Mouse (Mus musculus): ENCODE measurements at regions not wholly inside any gene's neighbourhood (a gene's known extent, or its start where the extent isn't known, plus 50 kb on each side); places are given as distances from the start of the nearest gene placed in this dataset.

DNA sequence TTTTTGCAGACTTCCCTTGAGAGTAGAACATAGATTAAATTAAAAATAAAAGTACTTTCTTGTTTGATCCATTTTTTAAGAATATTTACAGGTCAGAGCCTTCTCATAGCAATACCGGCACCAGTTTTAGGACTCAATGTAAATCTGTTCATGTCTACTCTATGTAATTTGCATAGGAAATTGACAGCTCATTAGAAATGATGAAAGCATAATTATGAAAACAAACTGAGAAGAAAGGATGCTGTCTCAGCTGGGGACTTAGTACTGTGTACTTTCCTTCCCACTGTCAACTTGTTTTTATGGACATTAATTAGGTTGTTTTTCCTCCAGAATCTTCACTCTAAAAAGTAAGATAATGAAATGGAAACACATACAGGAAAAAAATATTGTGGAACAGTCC lies 3344.8 kb upstream of the Gm6569 start:
- no peaks in the 10 kb centered on the region for H3K9me3 ChIP-seq
- H3K27me3 ChIP-seq: no peaks in the 10 kb centered on the region
- ATAC-seq: no peak
- 81% methylated on average over 1 of the region's 1 CpGs for WGBS
- no peak overlapping the region for H3K27ac ChIP-seq
- H3K4me1 ChIP-seq (replicated peaks): no peaks in the 10 kb centered on the region
- H3K36me3 ChIP-seq: no peaks in the 10 kb centered on the region
- no peak overlapping the region for H3K4me3 ChIP-seq (replicated peaks)
- H3K9ac ChIP-seq (replicated peaks): no peak overlapping the region
- H3K4me2 ChIP-seq (replicated peaks): no peak overlapping the region

GRCm38 (mm10) chr15:70507046-70507818 lies 3327.1 kb upstream of the Gm6569 start:
- 57% methylated on average over 2 of the region's 2 CpGs for WGBS
- Histone ChIP-seq H3K4me1 (replicated peaks) (no peaks in the 10 kb centered on the region), H3K4me3 (replicated peaks) (no peak overlapping the region), H3K9me3 (no peaks in the 10 kb centered on the region), H3K9ac (replicated peaks) (no peak overlapping the region), H3K4me2 (replicated peaks) (no peak overlapping the region), H3K27me3 (no peaks in the 10 kb centered on the region), H3K36me3 (no peaks in the 10 kb centered on the region), H3K27ac (no peak overlapping the region)
- no peak for ATAC-seq

DNA sequence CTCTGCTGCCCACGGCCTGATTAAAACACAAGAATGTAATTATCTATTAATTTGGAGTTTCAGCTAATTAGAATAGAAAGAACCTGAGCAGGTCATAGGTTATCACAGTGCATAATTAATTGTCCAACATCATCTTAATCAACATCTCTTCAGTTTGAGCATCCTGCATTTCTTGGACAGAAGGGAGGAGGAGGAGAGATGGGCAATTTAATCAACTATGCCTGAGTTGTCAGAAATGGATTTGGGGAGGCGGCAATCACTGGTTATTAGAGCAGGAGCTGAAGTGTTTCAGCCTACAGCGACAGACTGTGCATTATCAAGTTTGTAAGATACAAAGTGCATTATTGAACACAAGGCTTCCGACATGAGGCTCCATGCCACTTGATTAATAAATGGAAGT lies 3313.8 kb upstream of the Gm6569 start:
- H3K9ac ChIP-seq (replicated peaks): no peak overlapping the region
- no peak for ATAC-seq
- WGBS: 69% methylated on average over 4 of the region's 4 CpGs
- no peaks in the 10 kb centered on the region for H3K4me1 ChIP-seq (replicated peaks)
- H3K27ac ChIP-seq: no peak overlapping the region
- no peaks in the 10 kb centered on the region for H3K9me3 ChIP-seq
- H3K4me2 ChIP-seq (replicated peaks): no peak overlapping the region
- no peaks in the 10 kb centered on the region for H3K27me3 ChIP-seq
- H3K36me3 ChIP-seq: no peaks in the 10 kb centered on the region
- no peak overlapping the region for H3K4me3 ChIP-seq (replicated peaks)

DNA sequence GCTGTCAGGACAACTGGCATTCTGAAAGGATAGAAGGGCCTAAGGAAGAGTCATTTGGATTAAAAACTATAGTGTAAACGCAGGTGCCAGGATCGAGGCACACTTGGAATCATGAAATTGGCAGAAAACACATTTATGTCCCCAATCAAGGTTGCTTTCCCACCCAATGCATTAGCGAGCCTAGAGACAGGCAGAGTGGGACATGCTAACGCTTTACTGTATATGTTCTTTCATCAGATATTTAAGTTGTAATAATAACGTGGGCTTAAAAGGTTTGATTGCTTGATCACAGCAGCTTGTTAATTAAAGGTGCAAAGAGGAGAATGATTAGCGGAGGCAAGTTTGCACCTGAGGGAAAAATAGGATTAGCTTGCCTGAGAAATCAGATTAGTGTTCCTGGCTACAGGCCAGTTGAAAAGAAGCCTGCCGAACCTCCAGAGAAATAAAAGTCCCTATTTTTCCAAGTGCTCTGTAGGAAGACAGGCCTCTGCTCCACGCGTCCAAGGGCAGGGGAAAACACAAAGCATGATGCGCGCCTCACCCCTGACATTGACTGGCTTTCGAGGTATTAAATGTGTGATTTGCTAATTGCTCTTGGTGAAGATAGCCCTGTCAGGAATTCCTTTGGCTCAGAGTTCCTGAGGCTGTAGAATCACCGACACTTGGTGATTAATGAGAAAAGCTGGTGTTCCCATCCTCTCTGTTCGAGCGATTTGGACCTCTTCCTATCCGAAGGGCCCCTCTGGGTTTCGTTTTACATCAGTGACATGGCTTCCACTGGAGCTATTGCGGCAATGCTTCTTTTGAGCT lies 3279.4 kb upstream of the Gm6569 start:
- Histone ChIP-seq H3K9me3 (no peaks in the 10 kb centered on the region), H3K27me3 (0 out of 2 replicates have a peak, but pooled peaks cover 3% of the 10 kb centered on the region), H3K27ac (peak overlapping the region; percentile 32; the same call in 1 of the 2 replicates), H3K4me2 (replicated peaks) (peak overlapping the region; percentile 38), H3K4me3 (replicated peaks) (no peak overlapping the region), H3K9ac (replicated peaks) (no peak overlapping the region), H3K4me1 (replicated peaks) (peaks cover 19% of the 10 kb centered on the region), H3K36me3 (no peaks in the 10 kb centered on the region)
- 26% methylated on average over 18 of the region's 18 CpGs for WGBS
- ATAC-seq: peak; percentile 84

DNA sequence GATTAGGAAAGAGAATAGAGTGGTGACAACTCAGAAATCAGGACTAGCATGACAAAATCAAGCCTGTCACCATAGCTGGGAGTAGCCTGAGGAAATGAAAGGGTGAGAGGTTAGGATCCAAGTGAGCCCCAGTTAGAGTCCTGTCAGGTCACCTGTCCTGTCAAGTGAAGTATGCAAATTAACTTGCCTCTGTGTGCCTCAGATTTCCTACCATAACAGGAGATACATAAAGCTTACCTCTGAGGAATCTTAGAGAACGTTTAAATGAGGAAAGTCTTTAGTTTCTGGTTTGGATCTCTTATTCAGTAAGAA lies 3278.8 kb upstream of the Gm6569 start:
- H3K9ac ChIP-seq (replicated peaks): no peak overlapping the region
- H3K27me3 ChIP-seq: 0 out of 2 replicates have a peak, but pooled peaks cover 3% of the 10 kb centered on the region
- 0 out of 2 replicates have a peak overlapping the region, but pooled peaks have one; percentile 32 for H3K27ac ChIP-seq
- H3K36me3 ChIP-seq: no peaks in the 10 kb centered on the region
- WGBS: 37% methylated on average over 1 of the region's 1 CpGs
- no peaks in the 10 kb centered on the region for H3K9me3 ChIP-seq
- peak overlapping the region; percentile 38 for H3K4me2 ChIP-seq (replicated peaks)
- H3K4me3 ChIP-seq (replicated peaks): no peak overlapping the region
- peaks cover 19% of the 10 kb centered on the region for H3K4me1 ChIP-seq (replicated peaks)
- ATAC-seq: peak; percentile 68

- 0 out of 2 replicates have a peak, but pooled peaks cover 7% of the 10 kb centered on the region for H3K27me3 ChIP-seq
- no peak overlapping the region for H3K9ac ChIP-seq (replicated peaks)
- H3K9me3 ChIP-seq: no peaks in the 10 kb centered on the region
- H3K27ac ChIP-seq: no peak overlapping the region
- H3K36me3 ChIP-seq: no peaks in the 10 kb centered on the region
- H3K4me1 ChIP-seq (replicated peaks): peaks cover 11% of the 10 kb centered on the region
- H3K4me3 ChIP-seq (replicated peaks): no peak overlapping the region
- peak; percentile 82 for ATAC-seq
- H3K4me2 ChIP-seq (replicated peaks): no peak overlapping the region
- 6% methylated on average over 1 of the region's 1 CpGs for WGBS
Observed at GRCm38 (mm10) chr15:70594295-70594694, 3240.1 kb upstream of the Gm6569 start.

- no peaks in the 10 kb centered on the region for H3K9me3 ChIP-seq
- H3K9ac ChIP-seq (replicated peaks): no peak overlapping the region
- WGBS: 74% methylated on average over 2 of the region's 2 CpGs
- no peak overlapping the region for H3K4me2 ChIP-seq (replicated peaks)
- no peaks in the 10 kb centered on the region for H3K36me3 ChIP-seq
- no peak for ATAC-seq
- H3K27me3 ChIP-seq: 0 out of 2 replicates have a peak, but pooled peaks cover 6% of the 10 kb centered on the region
- H3K27ac ChIP-seq: no peak overlapping the region
- no peaks in the 10 kb centered on the region for H3K4me1 ChIP-seq (replicated peaks)
- H3K4me3 ChIP-seq (replicated peaks): no peak overlapping the region
Observed at GRCm38 (mm10) chr15:70600762-70601489, 3233.4 kb upstream of the Gm6569 start.

GRCm38 (mm10) chr15:70605251-70605650 lies 3229.1 kb upstream of the Gm6569 start:
- Histone ChIP-seq H3K9me3 (no peaks in the 10 kb centered on the region), H3K27me3 (no peaks in the 10 kb centered on the region), H3K4me2 (replicated peaks) (no peak overlapping the region), H3K36me3 (no peaks in the 10 kb centered on the region), H3K9ac (replicated peaks) (no peak overlapping the region), H3K4me1 (replicated peaks) (no peaks in the 10 kb centered on the region), H3K4me3 (replicated peaks) (no peak overlapping the region), H3K27ac (no peak overlapping the region)
- no peak for ATAC-seq
- 90% methylated on average over 4 of the region's 4 CpGs for WGBS

DNA sequence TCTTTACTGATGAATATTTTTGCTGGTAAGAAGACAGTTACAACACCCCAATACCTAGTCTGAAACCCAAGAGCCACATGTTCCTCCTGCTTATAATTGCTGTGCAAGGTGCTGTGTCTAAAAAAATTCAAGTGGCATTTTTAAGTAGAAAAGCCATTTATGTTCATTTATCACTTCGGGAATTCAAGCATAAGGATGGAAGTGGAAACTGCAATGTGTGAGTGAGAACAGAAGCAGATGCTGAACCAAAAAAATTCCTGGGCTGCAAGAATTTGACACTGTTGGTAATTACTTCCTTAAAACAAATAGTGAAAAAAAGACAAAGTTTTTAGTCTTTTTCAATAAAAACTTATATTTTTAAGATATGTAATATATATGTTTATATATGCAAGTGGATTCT lies 3227.5 kb upstream of the Gm6569 start:
- Histone ChIP-seq H3K9me3 (no peaks in the 10 kb centered on the region), H3K4me3 (replicated peaks) (no peak overlapping the region), H3K27ac (no peak overlapping the region), H3K9ac (replicated peaks) (no peak overlapping the region), H3K36me3 (no peaks in the 10 kb centered on the region), H3K4me1 (replicated peaks) (no peaks in the 10 kb centered on the region), H3K4me2 (replicated peaks) (no peak overlapping the region), H3K27me3 (no peaks in the 10 kb centered on the region)
- WGBS: 90% methylated on average over 1 of the region's 1 CpGs
- no peak for ATAC-seq

DNA sequence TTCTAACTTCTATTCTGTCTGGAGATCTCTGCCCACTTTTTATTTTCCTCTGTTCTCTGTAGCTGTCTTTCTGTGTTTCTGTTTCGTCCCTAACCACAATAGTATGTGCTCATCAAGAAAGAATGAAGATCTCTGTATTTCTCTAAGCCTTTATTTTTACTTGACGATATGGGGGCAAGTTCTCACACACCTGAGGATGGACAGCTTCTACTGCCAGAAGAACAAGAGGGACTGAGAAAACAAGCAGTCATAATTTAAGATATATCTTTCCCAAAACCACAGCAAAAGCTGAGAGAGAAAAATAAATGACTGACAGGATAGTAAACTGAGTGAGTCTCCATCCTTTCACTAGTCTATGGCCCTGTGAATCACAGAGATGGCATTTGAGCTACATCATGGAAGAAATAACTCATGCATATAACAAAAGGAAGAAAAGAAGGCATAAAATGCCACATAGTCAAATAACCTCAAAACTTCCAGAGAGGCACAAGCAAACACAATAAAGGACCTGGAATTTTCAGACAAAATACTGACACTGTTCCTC lies 3216.2 kb upstream of the Gm6569 start:
- Histone ChIP-seq H3K4me3 (replicated peaks) (no peak overlapping the region), H3K27ac (no peak overlapping the region), H3K36me3 (no peaks in the 10 kb centered on the region), H3K9me3 (no peaks in the 10 kb centered on the region), H3K27me3 (no peaks in the 10 kb centered on the region), H3K4me1 (replicated peaks) (no peaks in the 10 kb centered on the region), H3K4me2 (replicated peaks) (no peak overlapping the region), H3K9ac (replicated peaks) (no peak overlapping the region)
- 86% methylated on average over 2 of the region's 2 CpGs for WGBS
- ATAC-seq: no peak

DNA sequence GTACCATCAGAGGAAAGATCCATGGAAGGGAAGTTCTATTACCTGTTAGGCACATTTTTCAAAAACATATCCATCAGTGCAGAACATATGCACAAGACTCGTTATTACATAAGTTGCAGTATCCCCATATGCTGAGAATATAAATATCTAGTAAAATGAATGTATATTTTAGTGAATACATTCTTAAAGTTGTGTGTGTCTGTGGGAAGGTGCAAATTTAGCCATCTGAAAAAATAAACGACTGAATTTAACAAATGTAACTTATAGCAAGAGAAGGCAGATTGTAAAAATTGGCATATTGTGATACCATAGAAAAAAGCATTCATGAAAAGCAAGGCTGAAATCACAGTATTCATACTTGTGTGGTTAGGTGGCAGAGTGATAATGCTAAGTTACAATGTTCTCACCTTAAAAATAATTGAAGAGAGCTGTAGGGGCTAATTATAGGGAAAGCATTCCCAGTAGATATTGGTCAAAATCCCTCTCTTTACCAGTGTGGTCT lies 3193.3 kb upstream of the Gm6569 start:
- H3K36me3 ChIP-seq: no peaks in the 10 kb centered on the region
- 81% methylated on average over 2 of the region's 2 CpGs for WGBS
- H3K9ac ChIP-seq (replicated peaks): no peak overlapping the region
- no peaks in the 10 kb centered on the region for H3K27me3 ChIP-seq
- no peak overlapping the region for H3K4me3 ChIP-seq (replicated peaks)
- H3K27ac ChIP-seq: no peak overlapping the region
- no peak for ATAC-seq
- 0 out of 2 replicates have a peak, but pooled peaks cover 5% of the 10 kb centered on the region for H3K4me1 ChIP-seq (replicated peaks)
- H3K4me2 ChIP-seq (replicated peaks): no peak overlapping the region
- no peaks in the 10 kb centered on the region for H3K9me3 ChIP-seq
